Mouse (Mus musculus) CH12.LX (cell line): ENCODE measurements around the gene Ap3d1.
A peak's percentile ranks its signal among the peaks of the same experiment; 100 is the strongest.

ENCODE experiments used
- CTCF ChIP-seq, 2 experiments: IDR thresholded peaks in 1 of 2; conservative IDR thresholded peaks in 1 of 2; 2 replicates each; pipeline ENCODE4 v1.5.1; 2011 to 2012; ENCODE audit warnings: low read depth in 2 of 2, low read length in 2 of 2, improper control_type of control experiment in 1 of 2, inconsistent platforms in 1 of 2, mild to moderate bottlenecking in 1 of 2, moderate library complexity in 1 of 2
- EP300 ChIP-seq: IDR thresholded peaks from 2 replicates; pipeline ENCODE4 v1.6.1; 2011; ENCODE audit warnings: low read length, improper control_type of control experiment
- MXI1 ChIP-seq: IDR thresholded peaks from 2 replicates; pipeline ENCODE4 v1.6.1; 2011; ENCODE audit warnings: mild to moderate bottlenecking, low read depth, low read length, improper control_type of control experiment
- POLR2A ChIP-seq: IDR thresholded peaks from 2 replicates; pipeline ENCODE4 v1.6.1; 2011; ENCODE audit warnings: low read depth, mild to moderate bottlenecking, improper control_type of control experiment, low read length
- RCOR1 ChIP-seq: conservative IDR thresholded peaks from 2 replicates; pipeline ENCODE4 v1.6.1; 2012; ENCODE audit warnings: low read depth, mild to moderate bottlenecking, inconsistent platforms, low read length, improper control_type of control experiment

DNA sequence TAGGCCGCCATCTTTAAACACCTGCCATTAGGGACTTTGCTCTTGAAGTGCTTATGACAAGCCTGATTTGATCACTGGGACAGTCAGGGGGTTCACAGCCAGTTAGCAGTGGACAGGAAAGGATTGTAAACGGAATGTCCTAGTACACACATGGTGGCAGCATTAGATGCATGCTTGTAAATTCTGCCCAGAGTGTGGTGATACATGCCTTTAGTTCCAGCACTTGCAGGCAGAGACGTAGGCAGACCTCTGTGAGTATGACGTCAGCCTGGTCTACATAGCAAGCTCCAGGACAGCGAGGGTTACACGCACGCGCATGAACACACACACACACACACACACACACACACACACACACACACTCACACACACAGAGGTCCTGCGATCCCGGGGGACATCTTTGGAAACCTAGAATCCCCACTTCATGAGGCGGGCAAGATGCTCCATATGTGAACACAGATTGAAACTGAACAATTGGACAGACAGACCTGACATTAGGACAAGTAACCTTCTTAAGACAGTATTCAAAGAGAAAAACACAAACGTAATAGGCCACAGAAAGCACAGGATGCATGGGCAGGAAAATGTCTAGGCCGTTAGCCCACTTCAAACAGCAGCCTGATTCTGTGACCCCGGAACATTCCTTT lies 83.7 kb downstream of the Ap3d1 start:
- TF ChIP-seq CTCF (conservative IDR thresholded peaks at IDR 0.05 in 1 of 2, IDR thresholded peaks at IDR 0.05 in 1 of 2; ENCODE audit: low read depth in 2 of 2, low read length in 2 of 2) (no peak), EP300 (0 out of 2 replicates have a peak, but pooled peaks have one; percentile 13), POLR2A (no peak), RCOR1 (no peak), MXI1 (no peak)
